Mouse (Mus musculus) hindbrain, embryonic 10.5 days (tissue): ENCODE data around the gene Ptprg. TPM values are rescaled to one million over a fixed set of nuclear protein-coding genes. Genes with fewer than 3 reads are reported as not detected.

Source experiments
- DNase-seq: peaks from one replicate; pipeline ENCODE4 v3.0.0-alpha.2; 2017; ENCODE audit warnings: low spot score
- H3K27ac ChIP-seq: fragments of 300-500 bp; sonication (generic); 2 replicates; pipeline ENCODE4 v1.5.1; 2016; ENCODE audit warnings: mild to moderate bottlenecking, moderate library complexity
- H3K27me3 ChIP-seq: fragments of 300-500 bp; sonication (generic); 2 replicates; pipeline ENCODE4 v1.6.1; 2016; ENCODE audit warnings: mild to moderate bottlenecking; ENCODE audit not compliant: poor library complexity, insufficient read depth, severe bottlenecking
- H3K36me3 ChIP-seq: fragments of 300-500 bp; sonication (generic); 2 replicates; pipeline ENCODE4 v1.6.1; 2016; ENCODE audit warnings: mild to moderate bottlenecking, moderate library complexity
- H3K4me1 ChIP-seq: fragments of 300-500 bp; sonication (generic); replicated peaks from 2 replicates; pipeline ENCODE4 v1.6.1; 2016; ENCODE audit warnings: mild to moderate bottlenecking
- H3K4me3 ChIP-seq: fragments of 300-500 bp; sonication (generic); 2 replicates; pipeline ENCODE4 v1.5.1; 2016; ENCODE audit warnings: mild to moderate bottlenecking, moderate library complexity
- H3K9me3 ChIP-seq: fragments of 300-500 bp; sonication (generic); 2 replicates; pipeline ENCODE4 v1.6.1; 2016; ENCODE audit warnings: mild to moderate bottlenecking, moderate library complexity
- WGBS: fragments of 180-500 bp; shearing (Covaris S2); methylation state at CpG from one replicate; pipeline ENCODE4 v1.1.7; 2016; 5-methylcytosine and 5-hydroxymethylcytosine counted together
- polyA plus RNA-seq: library from polyadenylated mRNA; unstranded; fragments of >200 nt; fragmentation: Nextera tagmentation; extraction: Ambion mirVana; gene quantifications from 2 replicates; pipeline ENCODE4 v1.2.1, GENCODE M21; 2016

Ptprg gene
- polyA plus RNA-seq, 1 experiment from 2014 or later: 48.9 TPM

- Histone ChIP-seq H3K27ac (no peak overlapping the region), H3K4me3 (no peak overlapping the region), H3K4me1 (no peaks in the 10 kb centered on the region), H3K9me3 (no peaks in the 10 kb centered on the region), H3K36me3 (no peaks in the 10 kb centered on the region), H3K27me3 (no peaks in the 10 kb centered on the region)
- 85% methylated on average over 12 of the region's 12 CpGs for WGBS
- DNase-seq: no peak
Observed at GRCm38 (mm10) chr14:12104297-12105155, 551.2 kb downstream of the Ptprg start.

- no peaks in the 10 kb centered on the region for H3K4me1 ChIP-seq
- H3K4me3 ChIP-seq: no peak overlapping the region
- H3K9me3 ChIP-seq: no peaks in the 10 kb centered on the region
- DNase-seq: no peak
- H3K27ac ChIP-seq: no peak overlapping the region
- no peaks in the 10 kb centered on the region for H3K36me3 ChIP-seq
- H3K27me3 ChIP-seq: no peaks in the 10 kb centered on the region
- WGBS: 86% methylated on average over 2 of the region's 2 CpGs
Observed at GRCm38 (mm10) chr14:12105156-12105430, 551.8 kb downstream of the Ptprg start.

- H3K4me1 ChIP-seq: no peaks in the 10 kb centered on the region
- H3K36me3 ChIP-seq: no peaks in the 10 kb centered on the region
- no peaks in the 10 kb centered on the region for H3K27me3 ChIP-seq
- no peak overlapping the region for H3K27ac ChIP-seq
- WGBS: 88% methylated on average over 3 of the region's 3 CpGs
- DNase-seq: no peak
- H3K4me3 ChIP-seq: no peak overlapping the region
- no peaks in the 10 kb centered on the region for H3K9me3 ChIP-seq
Observed at GRCm38 (mm10) chr14:12105593-12105992, 552.3 kb downstream of the Ptprg start.

- no peak overlapping the region for H3K27ac ChIP-seq
- no peak for DNase-seq
- H3K4me3 ChIP-seq: no peak overlapping the region
- H3K9me3 ChIP-seq: no peaks in the 10 kb centered on the region
- 69% methylated on average over 7 of the region's 7 CpGs for WGBS
- H3K4me1 ChIP-seq: peaks cover 4% of the 10 kb centered on the region; the same call in 1 of the 2 replicates
- H3K27me3 ChIP-seq: no peaks in the 10 kb centered on the region
- 0 out of 2 replicates have a peak, but pooled peaks cover 4% of the 10 kb centered on the region for H3K36me3 ChIP-seq
Observed at GRCm38 (mm10) chr14:12107459-12107858, 554.1 kb downstream of the Ptprg start.

GRCm38 (mm10) chr14:12107991-12108390 lies 554.7 kb downstream of the Ptprg start:
- Histone ChIP-seq H3K4me1 (peaks cover 6% of the 10 kb centered on the region; the same call in 1 of the 2 replicates), H3K27me3 (no peaks in the 10 kb centered on the region), H3K4me3 (no peak overlapping the region), H3K36me3 (0 out of 2 replicates have a peak, but pooled peaks cover 4% of the 10 kb centered on the region), H3K9me3 (no peaks in the 10 kb centered on the region), H3K27ac (no peak overlapping the region)
- DNase-seq: no peak
- WGBS: 87% methylated on average over 7 of the region's 7 CpGs

- DNase-seq: no peak
- H3K27me3 ChIP-seq: no peaks in the 10 kb centered on the region
- H3K36me3 ChIP-seq: 0 out of 2 replicates have a peak, but pooled peaks cover 4% of the 10 kb centered on the region
- WGBS: 54% methylated on average over 2 of the region's 2 CpGs
- no peak overlapping the region for H3K4me3 ChIP-seq
- no peaks in the 10 kb centered on the region for H3K9me3 ChIP-seq
- H3K4me1 ChIP-seq: peaks cover 6% of the 10 kb centered on the region; the same call in 1 of the 2 replicates
- no peak overlapping the region for H3K27ac ChIP-seq
Observed at GRCm38 (mm10) chr14:12112548-12113011, 559.2 kb downstream of the Ptprg start.

GRCm38 (mm10) chr14:12113326-12113725 lies 560.0 kb downstream of the Ptprg start:
- Histone ChIP-seq H3K4me3 (no peak overlapping the region), H3K4me1 (peaks cover 6% of the 10 kb centered on the region; the same call in 1 of the 2 replicates), H3K27me3 (no peaks in the 10 kb centered on the region), H3K9me3 (no peaks in the 10 kb centered on the region), H3K27ac (no peak overlapping the region), H3K36me3 (0 out of 2 replicates have a peak, but pooled peaks cover 4% of the 10 kb centered on the region)
- DNase-seq: no peak
- 65% methylated on average over 5 of the region's 5 CpGs for WGBS

- Histone ChIP-seq H3K27ac (no peak overlapping the region), H3K4me3 (no peak overlapping the region), H3K27me3 (no peaks in the 10 kb centered on the region), H3K4me1 (peaks cover 6% of the 10 kb centered on the region; the same call in 1 of the 2 replicates), H3K9me3 (no peaks in the 10 kb centered on the region), H3K36me3 (0 out of 2 replicates have a peak, but pooled peaks cover 4% of the 10 kb centered on the region)
- 90% methylated on average over 6 of the region's 6 CpGs for WGBS
- no peak for DNase-seq
Observed at GRCm38 (mm10) chr14:12114016-12114415, 560.7 kb downstream of the Ptprg start.

GRCm38 (mm10) chr14:12119260-12119659 lies 565.9 kb downstream of the Ptprg start:
- DNase-seq: no peak
- Histone ChIP-seq H3K27ac (no peak overlapping the region), H3K27me3 (no peaks in the 10 kb centered on the region), H3K36me3 (no peaks in the 10 kb centered on the region), H3K4me3 (no peak overlapping the region), H3K4me1 (peaks cover 4% of the 10 kb centered on the region; the same call in 1 of the 2 replicates), H3K9me3 (no peaks in the 10 kb centered on the region)
- 76% methylated on average over 8 of the region's 8 CpGs for WGBS

- peaks cover 4% of the 10 kb centered on the region; the same call in 1 of the 2 replicates for H3K4me1 ChIP-seq
- H3K4me3 ChIP-seq: no peak overlapping the region
- H3K9me3 ChIP-seq: no peaks in the 10 kb centered on the region
- WGBS: 83% methylated on average over 7 of the region's 7 CpGs
- H3K27ac ChIP-seq: no peak overlapping the region
- no peaks in the 10 kb centered on the region for H3K27me3 ChIP-seq
- H3K36me3 ChIP-seq: no peaks in the 10 kb centered on the region
- DNase-seq: no peak
Observed at GRCm38 (mm10) chr14:12121906-12122305, 568.6 kb downstream of the Ptprg start.

GRCm38 (mm10) chr14:12124682-12125081 lies 571.4 kb downstream of the Ptprg start:
- Histone ChIP-seq H3K4me1 (peaks cover 4% of the 10 kb centered on the region; the same call in 1 of the 2 replicates), H3K9me3 (no peaks in the 10 kb centered on the region), H3K36me3 (no peaks in the 10 kb centered on the region), H3K27ac (no peak overlapping the region), H3K27me3 (no peaks in the 10 kb centered on the region), H3K4me3 (no peak overlapping the region)
- no peak for DNase-seq
- 97% methylated on average over 3 of the region's 3 CpGs for WGBS

- H3K27me3 ChIP-seq: no peaks in the 10 kb centered on the region
- DNase-seq: no peak
- H3K4me3 ChIP-seq: no peak overlapping the region
- WGBS: 86% methylated on average over 3 of the region's 3 CpGs
- H3K4me1 ChIP-seq: no peaks in the 10 kb centered on the region
- no peak overlapping the region for H3K27ac ChIP-seq
- no peaks in the 10 kb centered on the region for H3K9me3 ChIP-seq
- no peaks in the 10 kb centered on the region for H3K36me3 ChIP-seq
Observed at GRCm38 (mm10) chr14:12127951-12128350, 574.6 kb downstream of the Ptprg start.

- 0 out of 2 replicates have a peak, but pooled peaks cover 7% of the 10 kb centered on the region for H3K4me1 ChIP-seq
- no peak overlapping the region for H3K27ac ChIP-seq
- H3K9me3 ChIP-seq: no peaks in the 10 kb centered on the region
- WGBS: 85% methylated on average over 7 of the region's 7 CpGs
- no peaks in the 10 kb centered on the region; the same call in 1 of the 2 replicates for H3K27me3 ChIP-seq
- no peak overlapping the region for H3K4me3 ChIP-seq
- H3K36me3 ChIP-seq: no peaks in the 10 kb centered on the region
- no peak for DNase-seq
Observed at GRCm38 (mm10) chr14:12132046-12132615, 578.8 kb downstream of the Ptprg start.
